Mouse (Mus musculus) liver, embryonic 13.5 days (tissue): ENCODE results near the gene Gpr171. TPM values are rescaled to one million over a fixed set of nuclear protein-coding genes. Genes with fewer than 3 reads are reported as not detected.
"Not testable (repeated sequence)": the region's sequence is repeated elsewhere in the genome, so short reads cannot be mapped to it uniquely, and the experiment has no call there.

Source experiments
- ATAC-seq: fragments of 200-750 bp; cut with Nextera tagmentation; 2 replicates; pipeline ENCODE4 v1.8.0; 2017; ENCODE audit warnings: low read depth, mild to moderate bottlenecking, moderate number of reproducible peaks, moderate library complexity
- DNase-seq: peaks from one replicate; pipeline ENCODE4 v3.0.0; 2022
- H3K27ac ChIP-seq: fragments of 300-500 bp; sonication (generic); 2 replicates; pipeline ENCODE4 v1.5.1; 2015; ENCODE audit warnings: moderate library complexity, mild to moderate bottlenecking, inconsistent platforms
- H3K27me3 ChIP-seq: fragments of 300-500 bp; sonication (generic); 2 replicates; pipeline ENCODE4 v1.6.1; 2015; ENCODE audit warnings: mild to moderate bottlenecking, inconsistent platforms
- H3K36me3 ChIP-seq: fragments of 300-500 bp; sonication (generic); 2 replicates; pipeline ENCODE4 v1.6.1; 2015; ENCODE audit warnings: mild to moderate bottlenecking, inconsistent platforms
- H3K4me1 ChIP-seq: fragments of 300-500 bp; sonication (generic); replicated peaks from 2 replicates; pipeline ENCODE4 v1.6.1; 2015; ENCODE audit warnings: inconsistent platforms
- H3K4me2 ChIP-seq: fragments of 300-500 bp; sonication (generic); 2 replicates; pipeline ENCODE4 v1.6.1; 2015; ENCODE audit warnings: inconsistent platforms, mild to moderate bottlenecking, moderate library complexity
- H3K4me3 ChIP-seq: fragments of 300-500 bp; sonication (generic); replicated peaks from 2 replicates; pipeline ENCODE4 v1.5.1; 2015; ENCODE audit warnings: mild to moderate bottlenecking, inconsistent platforms
- H3K9ac ChIP-seq: fragments of 300-500 bp; sonication (generic); 2 replicates; pipeline ENCODE4 v1.6.1; 2015; ENCODE audit warnings: mild to moderate bottlenecking, inconsistent platforms
- H3K9me3 ChIP-seq: fragments of 300-500 bp; sonication (generic); replicated peaks from 2 replicates; pipeline ENCODE4 v1.6.1; 2016; ENCODE audit warnings: inconsistent platforms
- WGBS: fragments of 180-500 bp; shearing (Covaris S2); methylation state at CpG from one replicate; pipeline ENCODE4 v1.1.7; 2015; ENCODE audit not compliant: insufficient replicate concordance; 5-methylcytosine and 5-hydroxymethylcytosine counted together
- polyA plus RNA-seq: library from polyadenylated mRNA; unstranded; fragments of >200 nt; fragmentation: Nextera tagmentation; extraction: Ambion mirVana; gene quantifications from 2 replicates; pipeline ENCODE4 v1.2.1, GENCODE M21; 2015

The Gpr171 gene
- polyA plus RNA-seq, 1 experiment from 2014 or later = 1.3 TPM

- no peak overlapping the region for H3K9ac ChIP-seq
- no peaks in the 10 kb centered on the region for H3K9me3 ChIP-seq
- no peaks in the 10 kb centered on the region for H3K27me3 ChIP-seq
- no peak for DNase-seq
- H3K4me3 ChIP-seq = no peak overlapping the region
- peaks cover 37% of the 10 kb centered on the region for H3K4me1 ChIP-seq
- no peak overlapping the region for H3K4me2 ChIP-seq
- ATAC-seq = no peak
- H3K36me3 ChIP-seq = no peaks in the 10 kb centered on the region
- WGBS = 53% methylated on average over 4 of the region's 4 CpGs
- H3K27ac ChIP-seq = no peak overlapping the region
Observed at GRCm38 (mm10) chr3:59131966-59132365, 30.3 kb upstream of the Gpr171 start.

- Histone ChIP-seq H3K9me3 (no peaks in the 10 kb centered on the region), H3K4me3 (no peak overlapping the region), H3K4me1 (peaks cover 39% of the 10 kb centered on the region), H3K27ac (0 out of 2 replicates have a peak overlapping the region, but pooled peaks have one; percentile 34), H3K27me3 (no peaks in the 10 kb centered on the region), H3K36me3 (no peaks in the 10 kb centered on the region), H3K4me2 (0 out of 2 replicates have a peak overlapping the region, but pooled peaks have one; percentile 48), H3K9ac (no peak overlapping the region)
- 55% methylated on average over 4 of the region's 4 CpGs for WGBS
- ATAC-seq (no peak), DNase-seq (no peak)
Observed at GRCm38 (mm10) chr3:59131081-59131480, 29.5 kb upstream of the Gpr171 start.

- Histone ChIP-seq H3K4me3 (peak overlapping the region; percentile 8; the same call in 1 of the 2 replicates), H3K9me3 (no peaks in the 10 kb centered on the region), H3K4me2 (peak overlapping the region; percentile 48), H3K9ac (no peak overlapping the region), H3K27me3 (no peaks in the 10 kb centered on the region), H3K4me1 (peaks cover 45% of the 10 kb centered on the region), H3K36me3 (no peaks in the 10 kb centered on the region), H3K27ac (peak overlapping the region; percentile 34; the same call in 1 of the 2 replicates)
- peak; percentile 40 for ATAC-seq
- no peak for DNase-seq
- 31% methylated on average over 8 of the region's 8 CpGs for WGBS
Observed at GRCm38 (mm10) chr3:59130431-59130830, 28.8 kb upstream of the Gpr171 start.

GRCm38 (mm10) chr3:59129547-59129946 is 27.9 kb upstream of the Gpr171 start:
- 0 out of 2 replicates have a peak overlapping the region, but pooled peaks have one; percentile 18 for H3K4me2 ChIP-seq

GRCm38 (mm10) chr3:59128681-59129080 is 27.1 kb upstream of the Gpr171 start:
- Histone ChIP-seq H3K9ac (no peak overlapping the region), H3K4me2 (no peak overlapping the region), H3K9me3 (no peaks in the 10 kb centered on the region), H3K36me3 (no peaks in the 10 kb centered on the region), H3K27me3 (no peaks in the 10 kb centered on the region), H3K4me3 (no peak overlapping the region), H3K27ac (no peak overlapping the region), H3K4me1 (peaks cover 56% of the 10 kb centered on the region)
- DNase-seq (no peak), ATAC-seq (no peak)
- WGBS = 85% methylated on average over 20 of the region's 20 CpGs

More at GRCm38 (mm10) chr3:59129547-59129946, 27.9 kb upstream of the Gpr171 start:
- Histone ChIP-seq H3K9me3 (no peaks in the 10 kb centered on the region), H3K36me3 (no peaks in the 10 kb centered on the region), H3K27me3 (no peaks in the 10 kb centered on the region), H3K9ac (no peak overlapping the region), H3K27ac (no peak overlapping the region), H3K4me3 (no peak overlapping the region), H3K4me1 (peaks cover 54% of the 10 kb centered on the region)
- WGBS = 70% methylated on average over 3 of the region's 3 CpGs
- ATAC-seq = no peak
- no peak for DNase-seq

- no peak for DNase-seq
- Histone ChIP-seq H3K4me3 (no peak overlapping the region), H3K36me3 (no peaks in the 10 kb centered on the region), H3K27me3 (no peaks in the 10 kb centered on the region), H3K9ac (no peak overlapping the region), H3K4me1 (peaks cover 56% of the 10 kb centered on the region), H3K27ac (peak overlapping the region; percentile 56; the same call in 1 of the 2 replicates), H3K9me3 (no peaks in the 10 kb centered on the region), H3K4me2 (no peak overlapping the region)
- 50% methylated on average over 7 of the region's 7 CpGs for WGBS
- ATAC-seq = peak; percentile 54
Observed at GRCm38 (mm10) chr3:59125783-59126555, 24.3 kb upstream of the Gpr171 start.

GRCm38 (mm10) chr3:59125022-59125421 is 23.4 kb upstream of the Gpr171 start:
- peaks cover 54% of the 10 kb centered on the region for H3K4me1 ChIP-seq
- ATAC-seq (no peak), DNase-seq (no peak)
- H3K4me3 ChIP-seq = no peak overlapping the region
- 45% methylated on average over 5 of the region's 5 CpGs for WGBS
- no peaks in the 10 kb centered on the region for H3K27me3 ChIP-seq
- H3K36me3 ChIP-seq = no peaks in the 10 kb centered on the region
- H3K4me2 ChIP-seq = no peak overlapping the region
- H3K9ac ChIP-seq = no peak overlapping the region
- H3K27ac ChIP-seq = no peak overlapping the region
- H3K9me3 ChIP-seq = no peaks in the 10 kb centered on the region

GRCm38 (mm10) chr3:59121780-59122449 is 20.3 kb upstream of the Gpr171 start:
- 44% methylated on average over 7 of the region's 7 CpGs for WGBS
- Histone ChIP-seq H3K4me2 (no peak overlapping the region), H3K36me3 (no peaks in the 10 kb centered on the region), H3K27me3 (no peaks in the 10 kb centered on the region), H3K9ac (no peak overlapping the region), H3K27ac (no peak overlapping the region), H3K9me3 (no peaks in the 10 kb centered on the region), H3K4me1 (peaks cover 55% of the 10 kb centered on the region), H3K4me3 (no peak overlapping the region)
- DNase-seq = no peak
- ATAC-seq = 0 out of 2 replicates have a peak, but pooled peaks have one; percentile 42

- DNase-seq (no peak), ATAC-seq (no peak)
- Histone ChIP-seq H3K9me3 (no peaks in the 10 kb centered on the region), H3K4me1 (peaks cover 55% of the 10 kb centered on the region), H3K4me2 (no peak overlapping the region), H3K36me3 (no peaks in the 10 kb centered on the region), H3K9ac (no peak overlapping the region), H3K4me3 (no peak overlapping the region), H3K27me3 (no peaks in the 10 kb centered on the region), H3K27ac (no peak overlapping the region)
- 61% methylated on average over 7 of the region's 7 CpGs for WGBS
Observed at GRCm38 (mm10) chr3:59121067-59121730, 19.6 kb upstream of the Gpr171 start.

GRCm38 (mm10) chr3:59113973-59114517 is 12.4 kb upstream of the Gpr171 start:
- Histone ChIP-seq H3K4me2 (no peak overlapping the region), H3K9me3 (no peaks in the 10 kb centered on the region), H3K9ac (0 out of 2 replicates have a peak overlapping the region, but pooled peaks have one; percentile 6), H3K4me1 (peaks cover 17% of the 10 kb centered on the region), H3K27me3 (no peaks in the 10 kb centered on the region), H3K27ac (peak overlapping the region; percentile 47; the same call in 1 of the 2 replicates), H3K36me3 (no peaks in the 10 kb centered on the region), H3K4me3 (no peak overlapping the region)
- ATAC-seq (peak; percentile 79), DNase-seq (peak; percentile 16)
- WGBS = 12% methylated on average over 8 of the region's 8 CpGs

- H3K27me3 ChIP-seq, H3K9me3 ChIP-seq, H3K9ac ChIP-seq, ATAC-seq, H3K4me3 ChIP-seq, DNase-seq, H3K4me2 ChIP-seq, H3K36me3 ChIP-seq: not testable (repeated sequence)
- peak overlapping the region; percentile 34; the same call in 1 of the 2 replicates for H3K27ac ChIP-seq
- 68% methylated on average over 4 of the region's 4 CpGs for WGBS
- peaks cover 17% of the 10 kb centered on the region for H3K4me1 ChIP-seq
Observed at GRCm38 (mm10) chr3:59113291-59113690, 11.7 kb upstream of the Gpr171 start.
